Mouse (Mus musculus): ENCODE measurements around the gene Ints13. TPM values are rescaled to one million over a fixed set of nuclear protein-coding genes. Genes with fewer than 3 reads are reported as not detected.

Ints13 gene
- total RNA-seq, 2 experiments from 2014 or later: 33.7 to 37.9 TPM

GRCm38 (mm10) chr6:146500206-146500605, 77.4 kb downstream of the Ints13 start:
- DNase-seq: no peak

Other genes with a start within 250 kb of the Ints13 start
- gene Itpr2, start 75.6 kb downstream of the Ints13 start, total RNA-seq (2021): 100 to 1,000 TPM in 1 of 2 experiments, 10 to 100 TPM in 1; 71.8 to 105 TPM
- 10 to 100 TPM; 80.4 to 81.7 TPM for gene Fgfr1op2, start 632 bp downstream of the Ints13 start, total RNA-seq (2021)
- 10 to 100 TPM; 55.1 to 59.5 TPM for gene Med21, start 64.7 kb upstream of the Ints13 start, total RNA-seq (2021)
- gene Tm7sf3, start 65.0 kb upstream of the Ints13 start, total RNA-seq (2021): 10 to 100 TPM; 41.9 to 45.0 TPM
- 10 to 100 TPM; 13.3 to 17.6 TPM for gene Stk38l, start 147.2 kb upstream of the Ints13 start, total RNA-seq (2021)
- 1 to 10 TPM; 1.3 to 3.4 TPM for gene Arntl2, start 218.2 kb upstream of the Ints13 start, total RNA-seq (2021)

Data from adrenal gland, postnatal 10 days (tissue).